Mouse (Mus musculus) bone marrow macrophage, adult 2 months (primary cell): ENCODE results near the gene Il20rb. TPM values are rescaled to one million over a fixed set of nuclear protein-coding genes. Genes with fewer than 3 reads are reported as not detected.

Source experiments
- H3K27ac ChIP-seq: 2 replicates; pipeline ENCODE4 v1.5.1; 2012; ENCODE audit warnings: low read depth, low read length; ENCODE audit not compliant: insufficient read depth
- H3K4me1 ChIP-seq: 2 replicates; pipeline ENCODE4 v1.6.1; 2012; ENCODE audit warnings: low read length; ENCODE audit not compliant: control insufficient read depth, insufficient read depth
- H3K4me3 ChIP-seq: 2 replicates; pipeline ENCODE4 v1.5.1; 2012; ENCODE audit warnings: mild to moderate bottlenecking, low read length, moderate library complexity; ENCODE audit not compliant: insufficient read depth
- CTCF ChIP-seq: IDR thresholded peaks from 2 replicates; pipeline ENCODE4 v1.5.1; 2012; ENCODE audit warnings: low read depth, mild to moderate bottlenecking, low read length, moderate library complexity
- POLR2A ChIP-seq: IDR thresholded peaks from 2 replicates; pipeline ENCODE4 v1.6.1; 2012; ENCODE audit warnings: mild to moderate bottlenecking, low read depth, low read length, borderline replicate concordance
- polyA plus RNA-seq: library from polyadenylated mRNA; stranded (reverse); fragments of >200 nt; gene quantifications from 2 replicates; pipeline ENCODE4 v1.2.4, GENCODE M21; 2012; ENCODE audit not compliant: missing spikeins, insufficient read depth, insufficient read length

Il20rb gene
- polyA plus RNA-seq, 1 experiment = 1.1 TPM

GRCm38 (mm10) chr9:100461671-100462070 lies 24.9 kb downstream of the Il20rb start:
- H3K27ac ChIP-seq = no peak overlapping the region
- TF ChIP-seq CTCF (no peak), POLR2A (no peak)

GRCm38 (mm10) chr9:100460203-100460602 lies 26.4 kb downstream of the Il20rb start:
- TF ChIP-seq POLR2A (no peak), CTCF (no peak)
- no peak overlapping the region for H3K27ac ChIP-seq
- H3K4me3 ChIP-seq = no peak overlapping the region
- peaks cover 4% of the 10 kb centered on the region; the same call in 1 of the 2 replicates for H3K4me1 ChIP-seq

More at GRCm38 (mm10) chr9:100461671-100462070, 24.9 kb downstream of the Il20rb start:
- peaks cover under 1% of the 10 kb centered on the region; the same call in 1 of the 2 replicates for H3K4me1 ChIP-seq
- no peak overlapping the region for H3K4me3 ChIP-seq

DNA sequence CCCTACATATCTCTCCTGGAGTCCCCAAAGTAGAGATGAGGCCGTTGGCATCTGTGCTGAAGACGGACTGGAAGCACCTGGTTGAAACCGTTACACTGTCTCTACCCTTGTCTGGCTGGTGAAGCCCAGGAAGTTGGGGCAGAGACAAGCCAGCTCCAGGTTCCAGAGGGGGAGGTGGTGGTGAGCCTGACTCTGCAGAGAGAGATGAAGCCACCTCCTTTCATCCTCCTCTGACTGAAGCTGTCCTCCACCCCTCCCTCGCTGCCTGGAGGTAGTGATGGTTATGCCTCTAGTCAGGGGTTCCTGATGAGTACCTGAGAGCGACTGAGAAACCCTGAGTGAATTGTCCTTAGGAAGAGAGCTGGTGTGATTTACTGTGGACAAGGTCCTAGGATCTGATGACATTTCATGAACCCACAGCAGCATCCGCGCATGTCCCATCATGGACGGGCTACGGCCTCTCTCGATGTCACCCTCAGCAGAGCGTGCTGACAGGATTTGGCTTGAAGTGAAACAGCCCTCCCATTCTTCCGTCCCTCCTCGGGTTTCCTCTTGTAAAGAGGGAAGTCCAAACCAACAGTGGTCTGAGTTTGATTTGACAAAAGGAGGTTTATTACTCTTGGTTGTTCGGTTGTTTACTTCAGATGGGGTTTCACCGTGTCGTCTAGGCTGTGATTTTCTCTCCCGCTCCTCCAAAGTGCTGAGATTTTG lies 28.5 kb downstream of the Il20rb start:
- Histone ChIP-seq H3K4me1 (peaks cover 4% of the 10 kb centered on the region; the same call in 1 of the 2 replicates), H3K4me3 (no peak overlapping the region), H3K27ac (no peak overlapping the region)
- no peak for TF ChIP-seq POLR2A
- no peak for TF ChIP-seq CTCF

DNA sequence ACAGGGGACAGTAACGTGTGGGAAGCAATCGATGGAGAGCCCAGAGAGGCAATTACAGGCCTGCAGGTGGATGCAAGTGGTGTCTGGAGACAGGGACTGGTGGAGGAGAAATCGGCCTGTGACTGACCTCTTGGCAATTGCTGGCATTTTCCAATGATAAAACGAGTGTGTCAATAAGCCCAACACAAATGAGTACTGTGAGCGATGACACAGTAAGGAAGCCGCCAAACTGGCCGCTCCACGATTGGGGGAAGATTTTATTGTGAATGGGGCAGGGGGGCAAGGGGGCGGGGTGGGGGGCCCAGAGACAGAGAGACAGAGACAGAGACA lies 32.0 kb downstream of the Il20rb start:
- Histone ChIP-seq H3K27ac (no peak overlapping the region), H3K4me3 (peak overlapping the region; percentile 57), H3K4me1 (peaks cover 10% of the 10 kb centered on the region)
- no peak for TF ChIP-seq POLR2A
- no peak for TF ChIP-seq CTCF

GRCm38 (mm10) chr9:100453944-100454663 lies 32.5 kb downstream of the Il20rb start:
- peak overlapping the region; percentile 57 for H3K4me3 ChIP-seq
- no peak overlapping the region for H3K27ac ChIP-seq
- TF ChIP-seq POLR2A (no peak), CTCF (peak; percentile 92)
- H3K4me1 ChIP-seq = peaks cover 10% of the 10 kb centered on the region

DNA sequence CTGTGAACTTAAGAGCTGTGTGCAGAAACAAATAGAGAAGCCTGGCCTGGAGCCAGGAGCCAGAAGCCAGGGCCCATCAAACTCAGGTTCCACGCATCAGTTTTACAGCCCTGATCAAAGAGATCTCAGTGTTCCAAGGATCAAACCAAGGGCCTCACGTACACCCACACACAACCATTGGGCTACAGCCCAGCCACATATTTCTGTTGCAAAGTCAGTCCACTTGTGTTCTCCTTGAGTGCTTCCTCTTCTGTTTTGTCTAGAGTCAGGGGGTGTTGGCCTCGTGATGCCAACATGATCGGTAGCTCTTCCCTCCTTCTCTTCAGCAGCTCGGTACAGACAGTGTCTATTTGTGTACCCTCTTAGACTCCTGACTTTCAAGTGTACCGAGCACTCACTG lies 34.2 kb downstream of the Il20rb start:
- no peak for TF ChIP-seq POLR2A
- no peak for TF ChIP-seq CTCF
- Histone ChIP-seq H3K4me3 (no peak overlapping the region), H3K27ac (no peak overlapping the region), H3K4me1 (peaks cover 10% of the 10 kb centered on the region)

DNA sequence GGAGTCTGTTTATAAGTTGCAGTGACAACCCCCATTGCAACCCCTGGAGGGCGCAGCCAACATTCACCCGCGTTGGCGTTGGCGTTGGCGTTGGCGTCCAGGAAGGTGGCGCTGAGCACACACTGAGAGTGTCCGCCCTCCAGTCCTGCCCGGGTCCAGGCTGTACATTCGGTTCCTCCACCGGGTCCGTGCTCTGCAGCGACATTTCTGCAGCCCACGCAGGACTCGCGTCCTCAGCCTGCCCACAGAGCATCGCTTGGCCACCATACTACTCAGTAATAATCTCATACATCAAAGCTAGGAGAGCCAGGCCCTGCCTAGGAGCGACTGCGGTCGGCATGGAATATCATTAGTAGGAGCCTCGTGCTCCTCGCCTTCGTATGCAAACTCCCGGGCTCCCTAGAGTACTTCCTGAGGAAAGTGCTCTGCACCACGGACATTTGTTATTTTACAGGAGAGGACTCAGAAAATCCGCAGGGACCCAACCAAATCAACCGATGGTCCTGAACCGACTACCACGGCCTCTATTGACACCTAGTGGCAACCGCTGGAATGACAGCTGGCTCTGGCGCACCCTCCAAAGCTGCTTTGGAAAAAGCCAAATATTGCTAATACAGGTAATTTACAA lies 40.4 kb downstream of the Il20rb start:
- no peak overlapping the region for H3K27ac ChIP-seq
- no peak for TF ChIP-seq POLR2A
- TF ChIP-seq CTCF = peak; percentile 74
- H3K4me1 ChIP-seq = peaks cover under 1% of the 10 kb centered on the region
- peak overlapping the region; percentile 67 for H3K4me3 ChIP-seq

DNA sequence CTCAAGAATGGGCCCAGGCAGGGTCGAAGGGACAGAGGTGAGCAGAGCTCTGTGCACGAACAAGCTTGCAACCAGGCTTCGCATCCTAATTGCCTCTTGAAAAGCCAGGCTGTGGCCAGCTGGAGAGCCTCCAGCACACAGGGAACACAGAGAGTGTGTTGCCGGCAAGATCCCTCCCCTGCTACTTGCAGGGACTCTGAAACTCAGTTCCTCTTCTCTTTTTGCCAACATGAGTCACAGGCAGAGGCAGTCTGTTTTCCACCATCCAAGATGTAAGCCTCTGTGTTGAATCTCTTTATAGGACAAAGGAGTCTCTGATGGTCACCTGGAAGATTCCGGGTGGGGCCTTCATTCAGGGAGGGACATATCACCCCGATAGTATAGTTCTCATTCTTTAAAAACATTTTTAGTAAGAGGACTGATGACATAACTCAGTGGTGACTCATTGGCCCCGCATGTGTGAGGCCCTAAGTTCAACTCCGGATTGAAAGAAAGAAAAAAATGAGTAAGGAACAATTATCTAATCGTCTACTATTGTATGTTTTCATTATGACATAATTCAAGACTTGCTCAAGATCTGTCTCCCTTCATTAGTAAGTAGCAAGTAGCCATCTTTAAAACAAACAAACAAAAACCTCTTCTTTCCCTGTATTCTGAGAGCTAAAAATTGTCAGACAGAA lies 46.3 kb downstream of the Il20rb start:
- H3K4me1 ChIP-seq = peaks cover 21% of the 10 kb centered on the region
- no peak overlapping the region; the same call in 1 of the 2 replicates for H3K4me3 ChIP-seq
- H3K27ac ChIP-seq = peak overlapping the region; percentile 61
- TF ChIP-seq CTCF = no peak
- TF ChIP-seq POLR2A = no peak

GRCm38 (mm10) chr9:100439481-100439880 lies 47.1 kb downstream of the Il20rb start:
- no peak overlapping the region for H3K4me3 ChIP-seq
- H3K4me1 ChIP-seq = peaks cover 26% of the 10 kb centered on the region
- no peak overlapping the region for H3K27ac ChIP-seq
- TF ChIP-seq CTCF (no peak), POLR2A (no peak)

DNA sequence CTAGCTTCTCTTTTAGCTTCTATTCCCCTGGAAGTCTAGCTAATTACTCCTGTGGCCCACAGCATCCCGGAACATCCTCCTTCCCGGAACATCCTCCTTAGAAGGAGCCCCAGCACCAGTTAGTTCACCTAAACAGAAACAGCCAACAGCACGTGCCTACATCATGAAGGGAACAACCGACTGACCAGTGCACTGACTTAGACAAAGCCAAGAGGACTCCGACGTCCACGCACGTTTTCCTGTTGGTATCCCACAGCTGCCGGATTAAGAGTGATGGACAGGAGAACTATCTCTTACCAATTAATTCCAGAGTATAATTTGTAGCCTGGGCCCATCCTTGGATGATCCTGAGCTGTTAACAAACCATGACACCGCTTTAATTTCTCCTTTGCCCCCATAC lies 47.6 kb downstream of the Il20rb start:
- TF ChIP-seq POLR2A (no peak), CTCF (no peak)
- no peak overlapping the region for H3K27ac ChIP-seq
- no peak overlapping the region for H3K4me3 ChIP-seq
- peaks cover 26% of the 10 kb centered on the region for H3K4me1 ChIP-seq
